Mouse (Mus musculus): Measurements from ENCODE around the gene Tbx4. TPM values are rescaled to one million over a fixed set of nuclear protein-coding genes. Genes with fewer than 3 reads are reported as not detected.

Tbx4 gene
- total RNA-seq, 4 experiments from 2014 or later, result 0.11 to 0.17 (median 0.14) TPM

- no peak for DNase-seq (ENCODE audit: low spot score in 2 of 2)
These were observed 10.2 kb downstream of the Tbx4 start for GRCm38 (mm10) chr11:85896335-85896985.

- DNase-seq (ENCODE audit: low spot score in 2 of 2), result no peak
These were observed 14.1 kb downstream of the Tbx4 start for GRCm38 (mm10) chr11:85900291-85900690.

- DNase-seq (ENCODE audit: low spot score in 2 of 2), result no peak
These were observed 23.3 kb downstream of the Tbx4 start for GRCm38 (mm10) chr11:85909514-85909913.

GRCm38 (mm10) chr11:85910133-85910532 is 23.9 kb downstream of the Tbx4 start:
- DNase-seq (ENCODE audit: low spot score in 2 of 2), result no peak

- DNase-seq (ENCODE audit: low spot score in 2 of 2), result no peak
These were observed 27.3 kb downstream of the Tbx4 start for GRCm38 (mm10) chr11:85913506-85913905.

- no peak for DNase-seq (ENCODE audit: low spot score in 2 of 2)
These were observed 31.1 kb downstream of the Tbx4 start for GRCm38 (mm10) chr11:85917091-85917992.

- DNase-seq (ENCODE audit: low spot score in 2 of 2), result no peak
These were observed 31.7 kb downstream of the Tbx4 start for GRCm38 (mm10) chr11:85917993-85918325.

- DNase-seq (ENCODE audit: low spot score in 2 of 2), result no peak
These were observed 32.2 kb downstream of the Tbx4 start for GRCm38 (mm10) chr11:85918388-85918940.

GRCm38 (mm10) chr11:85925294-85925743 is 39.1 kb downstream of the Tbx4 start:
- peak in 1 of 2 experiments; percentile 3 for DNase-seq (ENCODE audit: low spot score in 2 of 2)

GRCm38 (mm10) chr11:85926287-85926764 is 40.1 kb downstream of the Tbx4 start:
- DNase-seq (ENCODE audit: low spot score in 2 of 2), result no peak

- no peak for DNase-seq (ENCODE audit: low spot score in 2 of 2)
These were observed 41.9 kb downstream of the Tbx4 start for GRCm38 (mm10) chr11:85928106-85928505.

- no peak for DNase-seq (ENCODE audit: low spot score in 2 of 2)
These were observed 43.4 kb downstream of the Tbx4 start for GRCm38 (mm10) chr11:85929651-85930050.

- DNase-seq (ENCODE audit: low spot score in 2 of 2), result no peak
These were observed 55.8 kb downstream of the Tbx4 start for GRCm38 (mm10) chr11:85941785-85942570.

- DNase-seq (ENCODE audit: low spot score in 2 of 2), result no peak
These were observed 62.5 kb downstream of the Tbx4 start for GRCm38 (mm10) chr11:85948765-85949164.

- no peak for DNase-seq (ENCODE audit: low spot score in 2 of 2)
These were observed 63.5 kb downstream of the Tbx4 start for GRCm38 (mm10) chr11:85949749-85950148.

GRCm38 (mm10) chr11:85952538-85952937 is 66.3 kb downstream of the Tbx4 start:
- DNase-seq (ENCODE audit: low spot score in 2 of 2), result no peak

GRCm38 (mm10) chr11:85955611-85956010 is 69.4 kb downstream of the Tbx4 start:
- no peak for DNase-seq (ENCODE audit: low spot score in 2 of 2)

GRCm38 (mm10) chr11:85956422-85956821 is 70.2 kb downstream of the Tbx4 start:
- no peak for DNase-seq (ENCODE audit: low spot score in 2 of 2)

- DNase-seq (ENCODE audit: low spot score in 2 of 2), result no peak
These were observed 70.9 kb downstream of the Tbx4 start for GRCm38 (mm10) chr11:85956950-85957778.

- no peak for DNase-seq (ENCODE audit: low spot score in 2 of 2)
These were observed 73.6 kb downstream of the Tbx4 start for GRCm38 (mm10) chr11:85959837-85960236.

Measured in layer of hippocampus, adult 8-10 months (tissue).